Mouse (Mus musculus) intestine, postnatal 0 days (tissue): ENCODE measurements around the gene Meox1. TPM values are rescaled to one million over a fixed set of nuclear protein-coding genes. Genes with fewer than 3 reads are reported as not detected.

ENCODE experiments used
- ATAC-seq: fragments of 200-750 bp; cut with Nextera tagmentation; 2 replicates; pipeline ENCODE4 v1.8.0; 2017; ENCODE audit warnings: mild to moderate bottlenecking, moderate TSS enrichment, moderate library complexity
- H3K27ac ChIP-seq: fragments of 300-500 bp; sonication (generic); 2 replicates; pipeline ENCODE4 v1.5.1; 2014; ENCODE audit warnings: mild to moderate bottlenecking, low read depth, low read length, moderate library complexity
- H3K27me3 ChIP-seq: fragments of 300-500 bp; sonication (generic); replicated peaks from 2 replicates; pipeline ENCODE4 v1.6.1; 2014; ENCODE audit warnings: low read length, mixed read lengths; ENCODE audit not compliant: control insufficient read depth, insufficient read depth
- H3K36me3 ChIP-seq: fragments of 300-500 bp; sonication (generic); 2 replicates; pipeline ENCODE4 v1.6.1; 2014; ENCODE audit warnings: mild to moderate bottlenecking, moderate library complexity; ENCODE audit not compliant: control insufficient read depth, insufficient read depth
- H3K4me1 ChIP-seq: fragments of 300-500 bp; sonication (generic); replicated peaks from 2 replicates; pipeline ENCODE4 v1.6.1; 2014; ENCODE audit warnings: antibody characterized with exemption, low read length, mixed read lengths; ENCODE audit not compliant: control insufficient read depth, insufficient read depth
- H3K4me2 ChIP-seq: fragments of 300-500 bp; sonication (generic); replicated peaks from 2 replicates; pipeline ENCODE4 v1.6.1; 2014; ENCODE audit warnings: low read depth, mild to moderate bottlenecking, moderate library complexity
- H3K4me3 ChIP-seq: fragments of 300-500 bp; sonication (generic); 2 replicates; pipeline ENCODE4 v1.5.1; 2014; ENCODE audit warnings: low read depth, low read length
- H3K9ac ChIP-seq: fragments of 300-500 bp; sonication (generic); 2 replicates; pipeline ENCODE4 v1.6.1; 2014; ENCODE audit warnings: mild to moderate bottlenecking, low read depth, low read length
- H3K9me3 ChIP-seq: fragments of 300-500 bp; sonication (generic); 2 replicates; pipeline ENCODE4 v1.6.1; 2016; ENCODE audit warnings: mixed run types; ENCODE audit not compliant: control insufficient read depth
- CTCF ChIP-seq: sonication (generic); IDR thresholded peaks from 2 replicates; pipeline ENCODE4 v1.5.1; 2016; ENCODE audit warnings: low read depth, mild to moderate bottlenecking, control low read depth, antibody characterized with exemption, moderate library complexity
- WGBS: fragments of 180-500 bp; shearing (Covaris S2); extraction: QIAGEN DNeasy Blood & Tissue Kit; methylation state at CpG from one replicate; pipeline ENCODE4 v1.1.7; 2014; 5-methylcytosine and 5-hydroxymethylcytosine counted together
- polyA plus RNA-seq: library from polyadenylated mRNA; unstranded; fragments of >200 nt; fragmentation: Nextera tagmentation; extraction: Ambion mirVana; gene quantifications from 2 replicates; pipeline ENCODE4 v1.2.1, GENCODE M21; 2015

The Meox1 gene
- polyA plus RNA-seq, 1 experiment from 2014 or later, result 3.8 TPM

DNA sequence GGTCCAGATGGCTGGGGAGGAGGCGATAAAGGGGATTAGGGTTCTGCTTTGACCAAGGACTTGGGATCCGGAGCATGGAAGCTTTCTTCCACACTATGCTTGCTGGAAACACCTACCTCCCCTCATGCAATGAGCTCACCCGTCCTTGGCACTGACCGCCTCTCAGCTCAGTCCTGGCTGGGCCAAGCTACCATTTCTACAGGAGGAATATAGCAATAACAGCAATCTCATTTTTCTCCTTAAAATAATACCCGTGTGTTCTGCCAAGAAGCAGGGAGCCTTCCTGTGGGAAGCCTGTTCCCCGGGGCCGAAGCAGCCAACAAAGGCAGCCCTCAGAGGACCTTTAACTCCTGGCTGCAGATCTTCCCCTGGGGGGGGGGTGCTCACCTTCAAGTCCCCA, 43.1 kb downstream of the Meox1 start:
- H3K9ac ChIP-seq, result no peak overlapping the region
- no peaks in the 10 kb centered on the region for H3K9me3 ChIP-seq
- no peaks in the 10 kb centered on the region for H3K27me3 ChIP-seq
- H3K4me1 ChIP-seq, result no peaks in the 10 kb centered on the region
- no peak for ATAC-seq
- H3K27ac ChIP-seq, result no peak overlapping the region
- H3K36me3 ChIP-seq, result no peaks in the 10 kb centered on the region
- TF ChIP-seq CTCF, result no peak
- no peak overlapping the region for H3K4me3 ChIP-seq
- WGBS, result 72% methylated on average over 7 of the region's 7 CpGs
- H3K4me2 ChIP-seq, result no peak overlapping the region

DNA sequence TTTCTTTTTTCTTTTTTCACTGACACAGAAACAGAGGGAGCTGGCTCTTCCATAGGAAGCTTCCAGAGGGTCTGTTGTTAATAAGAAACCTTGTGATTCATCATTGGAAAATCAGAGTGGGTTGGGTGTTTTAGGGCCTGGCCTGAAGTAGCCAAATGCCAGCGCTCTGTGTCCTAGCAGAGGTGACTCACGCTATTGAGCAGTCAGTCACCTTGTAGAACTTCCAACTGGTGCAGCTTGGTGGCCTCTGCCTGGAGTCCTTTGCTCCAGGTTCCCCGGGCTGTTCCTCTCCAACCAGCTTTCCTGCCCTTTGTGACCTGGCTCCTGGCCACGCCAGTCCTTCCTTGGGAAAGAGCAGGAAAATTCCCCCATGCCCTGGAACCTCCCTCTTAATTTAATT, 44.9 kb downstream of the Meox1 start:
- no peak for ATAC-seq
- TF ChIP-seq CTCF, result no peak
- no peak overlapping the region for H3K27ac ChIP-seq
- H3K4me1 ChIP-seq, result no peaks in the 10 kb centered on the region
- no peak overlapping the region for H3K4me2 ChIP-seq
- no peaks in the 10 kb centered on the region for H3K9me3 ChIP-seq
- no peak overlapping the region for H3K9ac ChIP-seq
- no peaks in the 10 kb centered on the region for H3K27me3 ChIP-seq
- no peaks in the 10 kb centered on the region for H3K36me3 ChIP-seq
- H3K4me3 ChIP-seq, result no peak overlapping the region
- WGBS, result 75% methylated on average over 4 of the region's 4 CpGs

DNA sequence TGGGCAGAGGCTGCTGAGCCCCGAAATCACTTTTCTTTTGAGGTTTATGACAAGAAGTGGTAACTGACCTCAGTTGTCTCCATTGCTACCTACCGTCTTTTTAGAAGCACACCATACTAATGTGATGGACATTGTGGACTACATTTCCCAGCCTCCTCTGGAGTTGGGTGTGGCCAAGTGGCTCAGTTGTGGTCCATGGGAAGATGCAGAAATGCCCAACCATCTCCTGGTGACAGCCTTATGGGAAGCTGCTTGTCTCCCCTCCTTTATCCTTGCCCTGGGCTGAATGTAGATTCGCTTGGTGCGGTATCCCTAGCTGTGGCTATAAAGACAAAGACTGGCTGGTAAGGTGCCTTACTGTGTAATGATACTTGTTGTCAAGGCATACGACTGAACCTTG, 46.7 kb downstream of the Meox1 start:
- Histone ChIP-seq H3K27me3 (no peaks in the 10 kb centered on the region), H3K4me2 (no peak overlapping the region), H3K36me3 (no peaks in the 10 kb centered on the region), H3K9ac (no peak overlapping the region), H3K4me3 (no peak overlapping the region), H3K4me1 (no peaks in the 10 kb centered on the region), H3K27ac (no peak overlapping the region), H3K9me3 (no peaks in the 10 kb centered on the region)
- WGBS, result 85% methylated on average over 5 of the region's 5 CpGs
- no peak for ATAC-seq
- no peak for TF ChIP-seq CTCF

DNA sequence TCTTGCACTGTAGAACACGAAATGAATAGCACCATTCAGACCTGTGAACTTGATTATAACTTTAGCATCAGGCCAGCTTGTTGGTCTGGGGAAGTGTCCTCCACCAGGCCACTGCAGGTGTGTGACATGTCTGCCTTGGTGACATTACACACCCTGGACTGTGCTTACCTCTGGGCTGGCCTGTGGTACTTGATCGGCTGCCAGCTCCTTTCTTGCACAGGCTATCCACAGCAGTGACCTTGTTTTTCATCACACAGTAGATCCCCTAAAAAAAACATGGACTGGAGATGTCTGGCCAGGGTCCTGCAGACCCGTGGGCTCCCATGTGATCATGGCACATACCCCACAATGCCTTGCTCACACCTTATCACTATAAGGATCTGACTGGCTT, 51.4 kb downstream of the Meox1 start:
- no peak for TF ChIP-seq CTCF
- no peak overlapping the region for H3K9ac ChIP-seq
- no peak overlapping the region for H3K4me2 ChIP-seq
- H3K27me3 ChIP-seq, result no peaks in the 10 kb centered on the region
- WGBS, result 81% methylated on average over 3 of the region's 3 CpGs
- no peak overlapping the region for H3K4me3 ChIP-seq
- H3K4me1 ChIP-seq, result no peaks in the 10 kb centered on the region
- ATAC-seq, result no peak
- no peaks in the 10 kb centered on the region for H3K36me3 ChIP-seq
- no peak overlapping the region for H3K27ac ChIP-seq
- H3K9me3 ChIP-seq, result peaks cover 4% of the 10 kb centered on the region; the same call in 1 of the 2 replicates

DNA sequence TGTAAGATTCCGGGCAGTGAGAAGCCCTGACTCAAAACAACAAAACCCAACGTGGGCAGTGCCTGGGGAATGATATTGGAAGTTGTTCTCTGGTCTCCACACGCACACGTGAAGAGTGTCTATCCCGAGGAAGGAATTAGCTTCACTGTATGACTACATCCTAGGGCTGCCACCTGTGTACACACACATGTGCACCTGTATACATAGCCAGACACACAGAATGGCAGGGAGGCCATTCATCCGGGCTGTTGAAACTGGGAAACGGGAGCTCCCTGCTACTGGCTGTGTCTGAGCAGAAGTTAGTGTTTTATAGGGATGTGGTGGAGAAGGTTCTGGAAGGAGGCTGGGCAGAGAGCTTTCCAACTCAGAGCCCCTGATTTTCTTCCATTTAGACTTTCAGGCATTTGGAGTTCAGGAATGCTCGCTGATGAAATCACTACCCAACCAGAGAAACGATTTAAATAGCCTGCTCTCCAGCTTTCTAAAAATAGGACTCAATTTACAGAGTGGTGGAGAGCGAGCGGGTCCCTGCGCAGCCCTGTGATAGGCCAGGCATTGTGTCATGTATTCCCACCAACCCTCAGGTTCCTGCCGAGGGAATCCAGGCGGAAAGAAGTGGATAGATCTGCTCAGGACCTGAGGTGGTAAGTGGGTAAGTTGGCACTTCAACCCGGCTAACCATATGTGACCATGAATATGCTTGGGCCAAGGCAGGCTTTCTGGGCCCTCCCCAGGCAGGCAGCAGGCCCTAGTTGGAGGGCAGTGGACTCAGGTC, 52.0 kb downstream of the Meox1 start:
- Histone ChIP-seq H3K9me3 (peaks cover 4% of the 10 kb centered on the region; the same call in 1 of the 2 replicates), H3K27ac (no peak overlapping the region), H3K4me2 (no peak overlapping the region), H3K27me3 (no peaks in the 10 kb centered on the region), H3K9ac (no peak overlapping the region), H3K4me1 (no peaks in the 10 kb centered on the region), H3K36me3 (no peaks in the 10 kb centered on the region), H3K4me3 (no peak overlapping the region)
- 74% methylated on average over 15 of the region's 15 CpGs for WGBS
- TF ChIP-seq CTCF, result no peak
- ATAC-seq, result no peak

DNA sequence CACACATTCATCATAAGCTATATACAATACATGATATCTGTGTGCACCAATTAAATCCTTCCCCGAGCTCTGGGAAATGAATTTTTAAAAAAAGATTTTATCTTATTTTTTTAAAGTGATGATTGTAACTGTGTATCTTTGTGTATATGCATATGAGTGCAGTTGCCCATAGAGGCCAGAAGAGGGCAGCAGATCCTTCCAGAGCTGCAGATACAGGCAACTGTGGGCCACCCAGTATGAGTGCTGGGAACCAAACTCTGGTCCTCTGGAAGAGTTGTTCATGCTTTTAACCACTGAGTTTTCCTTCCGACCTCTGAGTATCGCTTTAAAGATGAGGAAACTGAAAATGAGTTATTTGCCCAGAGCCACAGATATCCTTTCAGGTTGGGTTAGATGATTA, 53.8 kb downstream of the Meox1 start:
- peak; percentile 41 for TF ChIP-seq CTCF
- Histone ChIP-seq H3K4me3 (no peak overlapping the region), H3K27ac (no peak overlapping the region), H3K9ac (no peak overlapping the region), H3K9me3 (peaks cover 4% of the 10 kb centered on the region; the same call in 1 of the 2 replicates), H3K4me2 (no peak overlapping the region), H3K4me1 (no peaks in the 10 kb centered on the region), H3K36me3 (no peaks in the 10 kb centered on the region), H3K27me3 (no peaks in the 10 kb centered on the region)
- ATAC-seq, result no peak
- WGBS, result 98% methylated on average over 3 of the region's 3 CpGs
